Mouse (Mus musculus): ENCODE results near the gene Sft2d1.

GRCm38 (mm10) chr17:8369171-8369570 is 58.3 kb downstream of the Sft2d1 start:
- TF ChIP-seq POLR2A (IDR thresholded peaks at IDR 0.05; ENCODE audit: low read depth, low read length) (no peak), CTCF (IDR thresholded peaks at IDR 0.05; ENCODE audit: extremely low read depth, insufficient read length, insufficient replicate concordance, low read depth, low read length) (no peak)

Data from small intestine, adult 2 months (tissue).